Mouse (Mus musculus) frontal cortex, postnatal 10 days (tissue): ENCODE measurements around the gene Ercc2.

Experiments
- DNase-seq, 2 experiments: peaks; one replicate each; pipeline ENCODE4 v3.0.0; 2022; ENCODE audit warnings: low spot score in 2 of 2, mixed read lengths in 1 of 2

Gene Ercc2

GRCm38 (mm10) chr7:19359892-19360641, 21.7 kb upstream of the Ercc2 start:
- DNase-seq = peak; percentile 75 to 76

GRCm38 (mm10) chr7:19360944-19361343, 20.9 kb upstream of the Ercc2 start:
- DNase-seq = peak; percentile 86 to 88

DNA sequence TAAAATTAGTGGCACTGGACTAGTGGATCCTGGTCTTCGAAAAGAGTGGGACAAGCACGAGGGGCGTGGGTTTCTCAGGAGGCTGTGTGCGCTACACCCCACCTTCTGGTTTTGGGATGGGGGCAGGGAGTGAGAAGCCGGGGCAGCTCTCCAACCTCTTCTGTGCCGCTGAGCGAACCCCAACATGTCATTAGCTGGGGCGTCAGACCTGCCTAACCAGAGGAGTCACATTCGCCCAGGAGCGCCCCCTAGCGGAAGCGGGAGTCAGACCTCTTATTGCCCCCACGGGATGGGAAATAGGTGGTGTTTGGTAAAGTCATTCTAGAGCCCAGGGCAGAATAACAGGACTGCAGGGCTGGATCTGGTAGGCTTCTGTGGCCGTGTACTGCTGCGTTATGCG, 20.1 kb upstream of the Ercc2 start:
- peak in 1 of 2 experiments; percentile 63 for DNase-seq

DNA sequence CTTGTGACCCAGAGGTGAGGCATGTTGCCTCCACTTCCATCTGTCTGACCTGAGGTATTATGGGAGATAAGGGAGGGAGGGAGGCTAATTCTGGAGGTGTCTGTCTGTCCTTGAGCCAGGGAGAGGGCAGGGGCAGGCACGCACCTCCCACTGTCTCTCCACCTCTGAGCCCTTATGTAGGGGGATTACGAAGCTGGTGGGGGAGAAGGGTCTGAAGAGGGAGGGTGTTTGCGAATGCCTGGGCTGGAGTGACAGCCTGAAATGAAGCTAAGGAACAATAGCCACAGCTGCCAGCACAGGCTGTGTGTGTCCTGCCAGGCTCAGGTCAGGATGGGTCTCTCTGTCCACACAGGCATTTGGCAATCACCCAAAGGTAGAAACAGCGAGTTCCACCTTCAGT, 19.5 kb upstream of the Ercc2 start:
- no peak for DNase-seq

DNA sequence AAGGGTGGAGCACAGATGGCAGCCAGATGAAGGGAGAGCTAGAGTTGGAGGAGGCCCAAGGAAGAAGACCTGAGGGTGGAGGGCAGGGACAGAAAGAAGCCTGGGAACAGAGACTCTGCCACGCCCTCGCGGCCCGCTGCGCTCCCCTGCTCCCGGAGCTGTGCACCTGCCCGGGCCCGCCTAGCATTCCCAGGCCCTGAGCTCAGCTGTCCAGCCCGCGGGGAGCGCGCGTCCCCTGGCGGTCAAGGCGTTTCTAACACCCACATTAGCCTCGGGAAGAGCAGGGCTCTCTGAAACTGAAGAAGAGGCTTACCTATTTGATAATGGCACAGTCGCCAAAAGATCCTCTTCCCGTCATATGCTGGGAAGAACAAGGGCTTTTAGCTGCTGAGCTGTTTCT, 17.9 kb upstream of the Ercc2 start:
- no peak for DNase-seq

DNA sequence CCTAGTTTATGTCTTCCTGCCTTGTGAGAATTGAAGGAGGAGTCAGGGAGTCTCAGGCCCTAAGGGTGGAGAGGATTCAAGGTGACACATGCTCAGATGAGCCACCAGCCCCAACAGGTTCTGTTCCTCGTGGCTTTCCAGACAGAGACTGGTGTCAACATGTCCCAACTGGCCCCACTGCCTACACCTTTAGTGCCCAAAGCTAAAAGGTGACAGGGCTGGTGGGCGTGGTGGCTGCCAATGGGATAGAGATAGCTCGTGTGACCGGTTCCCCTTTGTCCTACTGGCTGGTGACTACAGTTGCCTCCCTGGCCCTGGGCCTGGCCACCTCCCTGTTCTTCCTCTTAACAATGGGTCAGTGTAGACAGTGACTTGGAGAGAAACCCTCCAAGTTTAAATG, 16.4 kb upstream of the Ercc2 start:
- DNase-seq = no peak

DNA sequence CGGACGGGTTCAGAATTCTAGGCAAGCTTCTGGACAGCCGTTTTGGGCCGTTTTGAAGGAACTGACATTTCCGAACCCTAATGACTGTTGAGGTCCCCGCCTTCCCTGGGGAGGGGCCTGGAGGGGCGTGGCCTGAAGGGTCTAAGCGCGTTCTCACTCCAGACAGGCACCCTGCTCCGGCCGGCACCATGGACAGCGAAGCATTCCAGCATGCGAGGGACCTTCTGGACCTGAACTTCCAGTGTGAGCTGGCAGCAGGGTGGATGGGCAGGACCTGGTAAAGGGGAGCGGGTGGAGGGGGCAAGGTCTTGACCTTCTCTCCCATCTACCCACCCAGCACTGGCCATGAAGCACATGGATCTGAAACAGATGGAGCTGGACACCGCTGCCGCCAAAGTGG, 13.4 kb upstream of the Ercc2 start:
- no peak for DNase-seq

DNA sequence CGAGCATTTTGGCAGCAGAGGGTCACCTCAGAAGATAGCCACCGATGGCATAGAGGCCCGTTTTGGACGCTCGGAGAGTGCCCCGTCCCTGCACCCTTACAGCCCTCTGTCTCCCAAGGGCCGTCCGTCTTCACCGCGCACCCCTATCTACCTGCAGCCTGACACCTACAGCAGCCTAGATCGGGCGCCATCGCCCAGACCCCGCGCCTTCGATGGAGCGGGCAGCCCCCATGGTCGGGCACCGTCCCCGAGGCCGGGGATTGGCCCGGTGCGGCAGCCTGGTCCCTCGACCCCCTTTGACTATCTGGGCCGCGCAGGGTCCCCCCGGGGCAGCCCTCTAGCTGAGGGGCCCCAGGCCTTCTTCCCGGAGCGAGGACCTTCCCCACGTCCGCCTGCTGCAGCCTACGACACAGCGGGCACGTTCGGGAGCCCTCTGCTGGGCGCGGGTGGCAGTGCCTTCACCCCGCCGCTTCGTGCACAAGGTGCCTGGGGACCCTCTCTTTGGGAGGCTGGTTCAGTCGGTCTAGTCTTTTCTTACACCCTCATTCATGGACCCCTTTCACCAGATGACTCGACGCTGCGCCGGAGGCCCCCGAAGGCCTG, 11.9 kb upstream of the Ercc2 start:
- DNase-seq = peak in 1 of 2 experiments; percentile 76

DNA sequence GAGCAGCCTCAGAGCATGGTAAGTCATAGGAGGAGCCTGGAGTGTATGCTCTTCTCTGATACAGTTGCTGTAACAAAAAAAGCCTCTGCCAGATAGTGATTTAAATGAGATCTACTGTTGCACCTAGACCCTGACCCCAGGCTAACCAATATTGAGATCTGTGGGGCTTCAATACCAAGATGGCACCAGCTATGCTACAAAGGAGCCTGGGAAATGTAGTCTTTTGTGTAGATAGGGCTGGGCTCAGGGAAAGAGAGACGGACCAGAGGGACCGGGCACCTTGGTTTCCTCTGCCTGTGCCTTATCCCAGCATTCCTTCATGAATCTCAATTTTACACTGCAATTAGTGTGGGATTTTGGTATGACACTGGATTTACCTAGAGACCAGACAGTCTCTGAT, 8.4 kb upstream of the Ercc2 start:
- no peak for DNase-seq

GRCm38 (mm10) chr7:19375368-19375767, 6.4 kb upstream of the Ercc2 start:
- no peak for DNase-seq

GRCm38 (mm10) chr7:19376019-19376418, 5.8 kb upstream of the Ercc2 start:
- DNase-seq = no peak

DNA sequence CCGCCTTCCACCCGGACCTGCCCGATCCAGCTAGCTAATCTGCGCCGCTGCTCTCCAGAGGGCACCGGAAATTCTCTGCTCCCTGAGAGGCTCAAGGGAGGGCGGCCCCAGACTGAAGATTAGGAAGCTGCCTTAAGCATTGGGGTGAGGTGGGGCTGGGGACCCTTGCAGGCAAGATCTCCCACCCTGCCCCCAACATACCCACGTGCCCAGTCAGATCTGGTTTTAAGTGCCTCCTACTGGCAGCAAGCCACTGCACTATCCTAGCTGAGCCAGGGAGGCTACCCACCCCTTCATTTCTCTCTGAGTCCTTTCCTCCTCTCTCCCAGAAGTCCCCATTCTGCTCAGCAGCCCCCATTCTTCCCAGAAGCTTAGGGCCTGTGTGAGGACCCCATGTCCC, 3.8 kb upstream of the Ercc2 start:
- no peak for DNase-seq

GRCm38 (mm10) chr7:19382166-19382541, 344 bp downstream of the Ercc2 start:
- no peak for DNase-seq

DNA sequence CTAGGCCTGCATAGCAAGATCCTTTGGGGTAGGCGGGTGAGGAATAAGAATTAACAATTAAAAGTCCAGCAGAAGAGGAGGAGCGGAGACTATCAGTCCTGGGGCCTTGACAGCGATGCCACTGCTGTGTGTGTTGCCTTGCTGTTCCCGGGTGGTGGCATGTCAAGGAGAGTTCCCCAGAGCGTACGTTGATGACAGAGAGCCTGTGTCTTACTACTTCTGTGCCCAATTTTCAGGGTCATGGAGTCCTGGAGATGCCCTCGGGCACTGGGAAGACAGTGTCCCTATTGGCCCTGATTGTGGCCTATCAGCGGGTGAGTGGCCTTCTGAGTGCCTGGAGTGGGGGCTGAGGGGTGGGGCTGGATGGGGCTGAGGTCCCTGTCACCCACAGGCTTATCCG, 1.9 kb downstream of the Ercc2 start:
- DNase-seq = no peak

- no peak for DNase-seq
These were observed 7.0 kb downstream of the Ercc2 start for GRCm38 (mm10) chr7:19388699-19389413.

DNA sequence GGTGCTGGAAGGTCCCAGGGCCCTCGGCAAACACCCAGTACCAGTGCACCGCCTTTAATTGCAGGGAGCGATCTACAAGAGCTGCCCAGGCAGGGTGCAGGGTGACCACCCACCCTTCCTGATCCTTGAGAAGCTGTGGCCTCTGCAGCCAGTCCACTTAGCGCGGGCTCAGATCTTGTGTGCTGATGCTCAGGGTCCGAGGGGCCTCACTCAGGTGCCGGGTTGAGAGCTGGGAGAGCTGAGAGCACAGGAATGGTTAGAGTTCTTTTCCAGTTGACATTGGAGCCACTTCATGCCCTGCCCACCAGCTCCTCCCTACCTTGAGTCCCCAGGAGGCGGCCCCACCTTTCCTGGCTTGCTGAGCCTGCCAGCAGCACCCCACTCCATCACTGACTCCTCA, 12.7 kb downstream of the Ercc2 start:
- no peak for DNase-seq

- no peak for DNase-seq
These were observed 17.9 kb downstream of the Ercc2 start for GRCm38 (mm10) chr7:19399496-19400280.

DNA sequence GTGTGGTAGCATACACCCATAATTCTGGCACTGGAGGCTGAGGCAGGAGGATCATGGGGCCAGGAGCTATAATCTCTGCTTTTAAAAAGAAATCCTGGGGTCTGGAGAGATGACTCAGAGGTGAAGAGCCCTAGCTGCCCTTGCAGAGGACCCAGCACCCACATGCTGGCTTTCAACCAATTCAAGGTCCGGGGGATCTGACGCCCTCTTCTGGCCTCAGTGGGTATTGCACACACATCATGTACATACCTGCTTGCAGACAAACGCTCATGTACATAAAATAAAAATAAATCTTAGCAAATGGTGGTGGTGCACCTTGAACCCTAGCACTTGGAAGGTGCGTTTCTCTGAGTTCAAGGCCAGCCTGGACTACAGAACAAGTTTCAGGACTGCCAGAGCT, 19.1 kb downstream of the Ercc2 start:
- no peak for DNase-seq

GRCm38 (mm10) chr7:19402535-19403112, 20.8 kb downstream of the Ercc2 start:
- DNase-seq = no peak

GRCm38 (mm10) chr7:19403731-19404296, 22.0 kb downstream of the Ercc2 start, which contains the start of gene Klc3:
Klc3 (minus strand) TSS chr7:19404104.
- no peak for DNase-seq

DNA sequence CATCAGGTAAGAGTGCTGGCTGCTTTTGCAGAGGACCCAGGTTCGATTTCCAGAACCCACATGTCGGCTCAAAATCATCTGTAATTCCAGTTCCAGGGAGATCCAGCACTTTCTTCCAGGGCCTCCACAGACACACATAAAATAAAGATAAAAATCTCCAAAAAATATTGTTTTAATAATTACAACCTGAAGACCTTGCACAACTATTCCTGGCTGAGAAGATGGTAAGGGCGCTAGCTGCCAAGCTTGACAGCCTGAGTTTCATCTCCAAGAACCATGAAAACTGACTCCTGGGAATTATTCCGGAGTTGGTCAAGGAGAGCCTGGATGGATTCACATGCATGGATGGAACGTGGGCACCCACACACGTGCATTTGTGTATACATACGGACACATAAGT, 22.7 kb downstream of the Ercc2 start, which contains the start of gene Ckm:
Gene Ckm (plus strand): TSS at position 301 of the 400 bp plus-strand sequence.
- DNase-seq = no peak
